Mouse (Mus musculus) layer of hippocampus, adult 9-11 months (tissue): Measurements from ENCODE around the gene Pacsin1.
"Not testable (repeated sequence)": the region's sequence is repeated elsewhere in the genome, so short reads cannot be mapped to it uniquely, and the experiment has no call there.

ENCODE experiments used
- DNase-seq: peaks from one replicate; pipeline ENCODE4 v3.0.0; 2022

Gene Pacsin1

DNA sequence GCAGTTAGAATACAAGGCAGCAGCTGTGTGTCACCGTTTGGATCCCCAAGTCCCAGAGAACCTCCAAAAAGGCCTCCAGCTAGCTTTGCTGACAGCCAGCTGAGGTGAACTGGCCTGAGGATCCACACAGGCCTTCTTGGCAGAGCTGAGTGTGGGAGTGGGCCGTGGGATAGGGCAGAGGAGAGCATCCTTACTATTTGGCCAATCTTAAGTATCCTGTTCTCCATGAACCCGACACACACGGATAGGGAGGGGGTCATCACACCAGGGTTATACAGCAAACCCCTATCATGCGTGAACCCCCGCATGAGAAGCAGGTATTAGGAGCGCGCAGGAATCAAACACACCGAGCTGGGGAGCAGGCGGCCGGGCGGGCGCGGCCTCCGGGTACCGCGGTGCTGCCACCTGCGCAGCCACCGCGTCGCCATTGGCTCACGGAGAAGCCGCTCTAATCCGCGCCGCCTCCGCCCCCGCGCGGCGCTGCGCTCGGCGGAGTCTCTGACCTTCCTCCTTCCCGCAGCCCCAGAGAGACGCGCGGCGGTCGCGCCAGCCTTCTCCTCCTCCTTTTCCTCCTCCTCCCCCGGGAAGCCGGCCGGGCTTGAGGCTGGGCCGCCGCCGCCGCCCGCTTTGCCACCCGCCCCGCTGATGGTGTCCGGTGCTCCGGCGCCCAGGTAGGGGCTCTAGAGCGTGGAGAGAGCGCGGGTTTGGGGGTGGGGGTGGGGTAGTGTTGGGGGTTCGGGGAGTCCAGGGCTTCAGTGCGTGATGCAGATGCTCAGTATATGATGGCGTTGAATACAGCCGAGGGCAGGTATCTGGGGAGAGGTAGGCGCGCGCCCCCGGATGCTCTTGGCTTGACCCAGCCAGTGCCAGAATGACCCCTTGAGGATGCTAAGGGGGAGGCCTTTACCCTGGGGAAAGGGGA, at the start of gene Pacsin1:
Gene Pacsin1 (plus strand): TSS at position 421 of the 922 bp plus-strand sequence.
- DNase-seq: peak; percentile 76

DNA sequence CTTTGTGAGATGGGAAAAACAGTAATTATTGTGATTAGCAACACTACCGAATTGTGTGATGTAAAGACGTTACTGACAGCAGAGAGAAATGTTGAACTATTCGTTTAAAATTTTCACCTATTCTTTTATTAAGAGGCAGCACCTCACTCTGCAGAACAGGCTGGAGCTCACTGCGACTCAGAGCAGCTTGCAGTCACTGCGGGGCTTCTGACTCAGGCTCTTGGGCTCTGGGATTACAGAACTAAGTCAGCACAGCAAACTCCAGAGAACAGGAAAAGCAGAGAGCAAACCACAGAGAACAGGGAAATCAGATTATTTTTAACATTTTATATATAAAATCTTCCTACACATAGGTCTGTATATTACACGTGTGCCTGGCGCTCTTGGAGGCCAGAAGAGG, 45.7 kb upstream of the Pacsin1 start:
- no peak for DNase-seq

DNA sequence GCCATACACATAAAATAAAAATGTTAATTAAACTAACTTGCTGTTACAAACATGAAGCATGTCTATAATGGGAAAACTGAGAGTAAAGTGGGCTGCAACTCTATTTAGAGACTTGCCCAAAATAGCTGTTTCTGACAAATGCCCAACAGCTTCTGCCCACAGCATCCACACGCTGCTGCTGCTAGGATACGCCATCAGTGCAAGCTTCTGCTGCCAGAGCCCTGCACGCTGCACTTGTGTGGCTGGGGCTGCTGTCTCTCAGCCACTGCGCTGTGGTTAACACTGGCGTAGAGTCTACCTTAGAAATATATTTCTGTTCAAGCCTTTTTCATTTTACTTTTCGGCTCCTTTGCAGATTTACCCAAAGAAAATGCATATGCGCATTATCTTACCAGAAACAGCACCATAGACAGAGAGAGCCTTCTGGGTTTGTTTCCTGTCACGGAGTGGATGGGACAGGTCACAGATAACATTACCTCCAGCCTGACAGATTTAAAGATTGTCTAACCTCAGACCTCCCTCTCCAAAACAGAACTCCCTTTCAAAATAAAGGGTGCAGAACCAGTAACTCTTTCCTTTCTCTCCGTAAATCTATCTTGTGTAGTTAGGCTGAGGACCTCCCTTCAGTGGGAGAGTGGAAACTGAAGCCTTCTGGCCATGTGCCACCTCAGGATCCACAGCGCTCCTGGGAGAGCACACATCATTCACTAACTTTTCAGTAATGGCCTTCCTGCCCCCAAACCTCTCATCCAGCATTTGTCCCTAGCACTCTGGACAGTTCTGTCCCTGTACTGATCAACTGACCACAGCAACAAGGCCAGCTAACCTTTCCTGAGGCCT, 44.4 kb upstream of the Pacsin1 start:
- peak; percentile 91 for DNase-seq

DNA sequence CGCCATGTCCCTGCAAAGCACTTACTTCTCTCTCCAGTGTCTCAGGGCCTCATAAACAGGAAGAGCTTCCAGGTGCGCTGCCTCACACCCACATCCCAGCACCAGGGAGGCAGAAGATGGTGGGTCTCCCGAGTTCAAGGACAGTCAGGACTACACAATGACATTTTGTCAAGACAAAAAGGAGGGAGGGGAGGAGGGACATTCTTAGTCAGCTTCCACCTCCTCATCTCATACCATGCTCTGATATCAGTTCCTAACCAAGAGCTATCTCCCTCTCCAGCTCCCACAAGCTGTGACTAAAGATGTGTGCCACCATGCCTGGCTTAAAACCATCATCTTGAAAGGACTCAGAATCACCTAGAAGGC, 43.8 kb upstream of the Pacsin1 start:
- no peak for DNase-seq

DNA sequence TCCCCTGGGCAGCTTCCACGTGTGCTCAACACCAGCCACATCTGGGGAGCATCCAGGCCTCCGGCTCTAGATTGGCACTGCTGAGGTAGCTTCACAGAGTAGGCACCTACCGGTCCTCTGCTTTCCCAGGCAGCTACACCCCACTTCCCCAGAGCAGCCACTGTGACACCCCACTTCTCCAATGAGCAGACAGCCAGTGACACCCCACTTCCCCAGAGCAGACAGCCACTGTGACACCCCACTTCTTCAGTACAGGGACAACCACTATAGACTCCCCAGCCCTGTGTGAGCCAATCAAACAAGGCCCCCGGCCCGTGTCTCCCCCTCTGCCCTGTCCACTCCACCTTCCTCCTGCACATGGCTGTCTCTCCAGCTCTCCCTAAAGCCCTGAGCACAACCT, 43.3 kb upstream of the Pacsin1 start:
- DNase-seq: no peak

DNA sequence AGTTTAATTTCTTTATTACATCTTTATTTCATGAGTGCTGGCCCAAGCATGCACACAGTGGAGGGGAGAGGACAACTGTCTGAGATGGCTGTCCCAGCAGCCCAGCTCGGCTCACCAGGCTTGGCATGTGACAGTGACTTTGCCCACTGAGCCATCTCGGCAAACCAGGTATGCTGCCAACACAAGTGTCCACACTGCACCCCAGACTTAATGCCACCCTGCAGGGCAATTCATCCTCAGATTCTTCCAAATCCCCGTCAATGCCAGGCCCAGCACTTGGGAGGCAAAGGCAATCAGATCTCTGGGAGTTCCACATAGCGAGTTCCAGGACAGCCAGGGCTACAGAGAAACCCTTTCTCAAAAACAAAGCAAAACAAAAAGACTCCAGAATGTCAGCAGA, 42.3 kb upstream of the Pacsin1 start:
- DNase-seq: no peak

DNA sequence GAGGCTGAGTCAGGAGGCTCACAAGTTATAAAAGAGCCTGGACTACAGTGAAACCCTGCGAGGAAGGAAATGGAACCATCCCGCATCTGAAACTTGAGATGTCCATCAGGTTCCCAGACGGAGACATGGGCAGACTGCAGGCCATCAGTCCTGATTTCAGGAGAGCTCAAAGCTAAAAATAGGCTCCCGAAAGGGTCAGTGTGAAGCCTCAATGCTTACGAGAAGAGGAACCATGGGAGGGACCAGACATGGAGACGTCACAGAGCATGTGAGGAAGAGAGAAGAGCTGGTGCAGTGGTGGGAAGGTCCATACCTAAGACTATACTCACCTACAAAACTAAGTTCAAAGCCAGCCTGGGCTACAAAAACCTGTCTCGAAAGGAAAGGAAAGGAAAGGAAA, 39.9 kb upstream of the Pacsin1 start:
- no peak for DNase-seq

DNA sequence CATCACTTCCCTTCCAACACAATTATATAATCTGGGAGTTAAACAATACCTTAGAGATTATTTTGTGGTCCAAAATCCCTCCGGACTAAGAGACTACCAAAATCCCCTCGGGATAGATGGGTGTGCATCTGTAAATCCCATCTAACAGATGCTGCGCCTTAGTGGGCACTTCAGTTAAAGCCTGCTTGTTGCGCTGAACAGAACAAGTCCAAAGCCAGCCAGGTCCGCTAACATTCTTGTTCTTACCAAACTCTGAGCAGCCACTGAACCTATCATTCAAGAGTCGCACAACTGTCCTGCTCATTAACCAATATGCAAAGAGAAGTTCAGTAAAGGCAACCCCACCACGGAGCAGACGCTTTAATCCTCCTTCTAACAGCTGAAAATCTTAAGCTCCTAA, 34.1 kb upstream of the Pacsin1 start:
- DNase-seq: no peak

DNA sequence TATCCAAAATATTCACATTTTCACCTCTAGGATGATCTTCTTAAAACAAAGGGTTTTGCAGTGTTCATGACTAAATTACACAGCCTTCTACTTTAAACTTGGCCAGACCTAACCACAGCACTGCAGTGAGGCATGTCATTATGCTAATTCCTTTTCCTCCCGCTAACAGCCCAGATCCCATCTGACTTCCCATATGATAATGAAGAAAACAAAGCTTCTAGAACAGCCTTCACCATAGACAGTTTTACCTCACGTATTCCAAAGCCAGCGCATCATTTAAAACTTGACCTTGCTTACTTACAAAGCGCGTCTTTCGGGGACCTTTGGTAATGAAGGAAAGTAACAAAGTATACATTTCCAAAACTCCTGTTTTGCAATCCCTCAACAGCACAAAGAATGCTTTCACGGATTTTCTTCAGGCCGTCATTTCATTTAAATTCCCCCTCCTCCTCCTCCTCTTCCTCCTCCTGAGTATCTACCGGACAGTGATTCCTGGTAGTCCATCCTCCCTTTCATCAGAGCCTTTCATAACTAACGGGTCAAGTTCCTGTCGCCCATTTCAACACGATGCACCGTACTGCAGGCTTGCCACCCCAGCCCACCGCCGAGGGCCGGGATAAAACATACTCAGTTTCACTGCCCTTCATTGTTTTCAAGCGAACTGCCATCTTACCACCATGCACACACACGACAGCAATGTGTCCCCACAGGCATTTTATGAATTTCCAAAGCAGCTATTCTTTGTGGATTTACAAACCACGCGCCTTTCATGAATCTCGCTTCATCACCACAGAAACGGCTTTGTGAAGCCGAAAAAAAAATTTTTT, 33.4 kb upstream of the Pacsin1 start:
- no peak for DNase-seq

DNA sequence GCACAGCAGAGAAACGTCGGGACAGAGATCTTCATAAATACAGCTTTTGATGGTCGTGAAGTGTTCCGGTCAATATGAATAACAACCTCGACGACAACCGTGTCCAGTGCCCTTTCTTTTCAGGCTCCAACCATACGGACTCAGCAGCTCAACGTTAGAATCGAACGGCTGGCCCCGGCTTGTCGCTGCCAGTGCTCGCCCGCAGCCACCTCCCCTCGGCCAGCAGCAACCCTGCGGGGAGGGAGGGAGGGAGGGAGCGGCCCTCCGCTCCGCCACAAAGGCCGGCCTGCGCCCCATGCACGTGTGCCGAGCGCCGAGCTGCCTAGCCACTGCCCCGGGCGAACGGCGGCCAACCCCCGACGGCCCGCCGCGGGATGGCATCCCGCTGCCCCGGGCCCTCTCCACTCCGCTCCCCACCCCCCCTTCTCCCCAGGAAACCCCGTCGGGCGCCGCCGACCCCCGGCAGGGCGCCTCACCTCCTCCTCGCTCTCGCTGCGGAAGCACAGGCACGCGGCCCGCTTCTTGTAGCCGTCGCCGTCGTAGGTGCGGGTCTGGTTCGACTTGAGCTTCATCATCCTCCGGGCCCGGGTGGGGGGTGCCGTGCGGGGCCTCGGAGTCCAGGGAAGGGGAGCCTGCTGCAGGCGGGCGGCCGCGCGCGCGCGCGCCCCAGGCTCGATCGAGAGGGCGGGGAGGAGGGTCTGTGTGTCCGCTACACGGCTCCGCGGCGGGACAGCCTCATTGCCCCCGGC, 32.5 kb upstream of the Pacsin1 start:
- DNase-seq: no peak

DNA sequence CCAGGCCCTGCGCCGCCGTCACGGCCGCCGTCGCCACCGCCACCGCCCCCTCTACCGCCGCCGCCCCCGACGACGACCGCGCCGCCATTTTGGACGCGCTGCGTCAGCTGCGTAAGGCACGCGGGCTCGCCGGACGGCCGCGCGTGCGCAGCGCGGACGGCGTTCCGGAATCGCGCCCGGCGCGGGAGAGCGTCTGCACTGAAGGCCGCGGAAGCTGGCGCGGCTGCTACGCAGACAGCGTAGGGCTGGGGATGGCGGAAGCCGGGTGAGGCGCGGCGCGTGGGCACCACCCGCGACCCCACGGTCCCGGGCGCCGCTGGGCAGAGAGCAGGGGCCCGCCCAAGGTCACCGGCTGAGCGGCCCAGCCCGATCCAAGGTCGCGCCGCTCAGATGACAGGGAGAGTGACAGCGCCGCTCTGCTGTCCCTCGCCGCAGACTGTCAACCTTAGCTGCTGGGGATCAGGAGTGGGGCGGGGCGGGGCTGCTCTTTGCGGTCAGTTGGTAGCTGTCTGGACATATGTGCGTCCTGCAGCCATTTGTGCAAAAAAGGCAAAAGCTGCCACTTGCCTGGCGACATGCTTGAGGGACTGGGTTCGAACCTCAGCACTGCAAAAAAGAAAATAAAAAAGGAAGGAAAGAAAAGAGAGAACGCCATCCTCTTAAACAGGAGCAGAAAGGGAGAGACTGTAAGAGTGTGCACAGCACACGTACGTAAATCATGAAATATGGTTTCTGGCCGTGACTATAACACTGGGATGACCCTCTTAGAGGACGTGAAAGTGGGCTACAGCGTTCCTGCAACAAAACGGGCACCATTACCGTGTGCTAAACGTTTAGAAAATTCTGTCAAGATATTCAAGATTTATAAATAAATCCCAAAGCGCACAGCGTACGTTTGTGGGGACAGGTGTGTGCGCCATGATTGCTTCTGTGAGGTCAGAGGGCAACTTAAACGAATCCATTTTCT, 31.7 kb upstream of the Pacsin1 start, which contains the start of gene Nudt3:
Gene Nudt3 (minus strand): TSS at position 136 of the 967 bp plus-strand sequence.
- DNase-seq: peak; percentile 87

DNA sequence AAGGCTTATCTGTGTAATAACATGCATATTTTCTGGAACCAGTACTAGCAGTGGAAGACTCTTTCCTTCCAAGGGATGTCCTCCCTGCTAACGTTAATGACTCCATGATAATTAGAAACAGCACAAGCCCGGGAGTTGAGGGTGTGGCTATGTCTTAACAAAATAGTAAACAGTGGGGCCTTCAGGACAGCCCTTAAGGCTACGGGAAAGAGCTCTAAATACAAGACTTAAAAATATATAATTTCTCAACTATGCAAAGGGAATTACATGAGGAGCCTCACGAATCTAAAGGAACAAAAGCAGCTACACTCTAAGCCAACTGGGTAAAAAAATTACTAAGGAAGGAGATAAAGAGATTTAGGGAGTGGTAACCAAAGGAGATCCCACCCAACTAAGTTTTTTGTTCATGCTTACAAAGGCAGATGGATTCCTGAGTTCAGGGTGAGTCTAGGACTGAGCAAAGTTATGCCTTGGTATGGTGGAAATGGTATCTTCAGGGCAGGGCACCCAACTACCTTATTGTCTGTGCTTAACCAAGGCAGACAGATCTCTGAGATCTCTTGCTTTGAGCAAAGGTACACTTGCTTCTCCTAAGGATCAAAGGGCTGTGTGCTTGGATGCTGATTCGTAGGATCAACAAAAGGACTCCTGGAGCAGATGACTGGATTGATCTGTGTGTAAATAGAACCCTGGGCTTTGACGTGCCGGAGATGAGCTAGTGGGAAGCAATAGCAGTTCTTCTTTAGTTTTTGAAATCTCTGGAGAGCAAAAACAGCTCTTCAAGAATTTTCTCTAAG, 29.7 kb upstream of the Pacsin1 start:
- DNase-seq: no peak

DNA sequence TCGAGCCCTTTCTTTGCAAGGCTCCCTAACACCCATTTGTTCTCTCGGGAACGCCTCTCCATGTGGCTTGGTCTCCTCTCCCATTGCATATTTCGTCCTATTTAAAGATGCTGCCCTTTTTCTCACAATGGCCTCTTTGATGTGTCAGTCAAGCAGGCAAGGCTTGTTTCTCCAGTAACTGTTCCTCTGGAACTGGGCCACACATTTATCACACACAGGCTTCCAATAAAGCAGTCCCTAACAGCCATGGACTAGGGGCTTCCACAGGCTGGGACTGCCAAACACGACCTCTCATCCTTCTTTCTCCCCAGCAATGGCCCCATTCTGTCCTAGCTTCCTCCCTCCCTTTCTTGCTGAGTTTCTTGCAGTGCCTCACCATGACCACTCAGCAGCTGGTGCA, 28.6 kb upstream of the Pacsin1 start:
- peak; percentile 73 for DNase-seq

DNA sequence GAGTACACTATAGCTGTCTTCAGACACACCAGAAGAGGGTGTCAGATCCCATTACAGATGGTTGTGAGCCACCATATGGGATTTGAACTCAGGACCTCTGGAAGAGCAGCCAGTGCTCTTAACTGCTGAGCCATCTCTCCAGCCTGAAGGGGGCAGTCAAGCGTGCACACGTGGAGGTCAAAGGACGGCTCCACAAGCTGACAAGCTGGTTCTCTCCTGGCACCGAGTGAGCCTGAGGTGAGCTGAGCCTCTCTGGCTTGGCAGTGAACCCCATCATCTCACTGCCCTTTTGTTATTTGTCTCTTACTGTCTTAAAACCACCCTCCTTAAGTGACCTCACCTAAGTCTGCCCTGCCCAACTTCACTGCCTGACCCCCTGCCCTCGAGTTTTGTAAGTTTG, 27.9 kb upstream of the Pacsin1 start:
- no peak for DNase-seq

DNA sequence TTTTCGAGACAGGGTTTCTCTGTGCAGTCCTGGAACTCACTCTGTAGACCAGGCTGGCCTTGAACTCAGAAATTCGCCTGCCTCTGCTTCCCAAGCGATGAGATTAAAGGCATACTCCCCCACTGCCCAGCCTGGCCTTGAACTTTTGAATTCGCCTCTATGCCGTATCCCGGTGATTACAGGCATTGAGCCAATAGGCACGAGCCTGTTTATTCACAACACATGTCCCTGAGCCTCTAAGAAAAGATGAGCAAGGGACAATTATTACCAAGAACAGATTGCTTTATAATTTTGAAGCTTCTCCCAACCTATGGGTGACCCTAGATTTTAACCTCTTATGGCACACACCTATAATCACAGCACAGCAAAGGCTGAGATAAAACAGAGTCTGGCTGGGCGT, 26.9 kb upstream of the Pacsin1 start:
- no peak for DNase-seq

DNA sequence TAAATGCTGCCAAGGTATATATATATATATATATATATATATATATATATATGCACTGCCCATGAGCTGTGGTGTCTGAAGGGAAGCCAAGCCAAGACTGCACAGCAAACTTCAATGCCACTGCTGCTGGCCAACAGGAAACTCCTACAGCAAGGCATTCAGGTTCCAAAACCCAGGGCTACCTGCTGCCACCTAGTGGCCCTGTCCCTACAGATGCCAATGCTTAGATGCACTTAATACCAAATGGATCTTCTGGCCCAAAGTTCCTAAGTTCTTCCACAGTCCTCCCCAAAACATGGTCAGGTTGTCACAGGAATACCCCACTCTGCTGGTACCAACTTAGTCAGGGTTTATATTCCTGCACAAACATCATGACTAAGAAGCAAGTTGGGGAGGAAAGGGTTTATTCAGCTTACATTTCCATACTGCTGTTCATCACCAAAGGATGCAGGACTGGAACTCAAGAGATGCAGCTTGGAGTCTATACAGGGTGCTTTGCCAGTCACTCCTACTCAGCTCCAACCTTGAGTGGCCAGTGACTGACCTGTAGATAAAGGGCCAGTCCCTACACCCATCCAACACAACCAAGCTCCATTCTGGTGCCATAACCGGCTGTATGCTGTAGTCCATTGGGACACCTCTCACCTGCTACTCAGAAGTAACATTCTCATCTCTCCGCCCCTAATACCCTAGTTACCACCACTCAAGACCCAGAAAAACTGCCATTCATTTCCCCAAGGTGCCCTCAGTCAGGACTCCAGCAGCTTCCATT, 25.9 kb upstream of the Pacsin1 start:
- DNase-seq: peak; percentile 83

DNA sequence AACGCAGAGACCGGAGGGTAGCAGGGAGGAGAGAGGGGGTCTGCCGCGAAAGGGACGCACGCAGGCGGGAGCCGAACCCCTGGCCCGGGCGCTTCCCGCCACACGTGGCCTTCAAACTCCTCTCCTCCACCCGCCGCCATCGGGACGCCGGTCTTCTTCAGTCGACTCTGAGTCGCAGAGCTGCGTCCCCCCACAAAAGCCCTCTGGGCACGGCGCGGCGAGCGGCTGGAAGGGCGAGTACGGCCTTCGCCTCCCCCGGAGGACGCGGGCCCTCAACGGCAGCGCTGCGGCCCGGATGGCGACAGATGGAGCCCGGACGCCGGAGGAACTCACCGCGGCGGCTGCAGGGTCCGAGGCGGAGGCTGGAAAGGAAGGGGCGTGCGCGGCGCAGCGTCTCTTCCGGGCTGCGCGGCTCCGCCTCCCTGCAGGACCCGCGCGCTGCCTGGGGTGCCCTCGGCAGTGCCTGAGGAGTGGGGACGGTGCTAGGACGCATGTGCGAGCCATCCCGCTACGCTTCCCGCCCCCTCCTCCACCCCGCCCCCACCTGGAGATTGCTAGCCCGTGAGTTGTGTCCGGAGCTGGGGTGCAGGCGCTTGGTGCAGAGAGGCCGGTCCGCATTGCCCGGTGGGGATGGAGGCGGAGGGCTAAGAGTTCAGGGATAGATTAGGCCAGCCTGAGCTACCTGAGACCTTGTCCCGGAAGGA, 20.3 kb upstream of the Pacsin1 start, which contains the start of gene RPS10-NUDT3:
Gene RPS10-NUDT3 (minus strand): TSS at position 352 of the 704 bp plus-strand sequence.
- peak; percentile 92 for DNase-seq

DNA sequence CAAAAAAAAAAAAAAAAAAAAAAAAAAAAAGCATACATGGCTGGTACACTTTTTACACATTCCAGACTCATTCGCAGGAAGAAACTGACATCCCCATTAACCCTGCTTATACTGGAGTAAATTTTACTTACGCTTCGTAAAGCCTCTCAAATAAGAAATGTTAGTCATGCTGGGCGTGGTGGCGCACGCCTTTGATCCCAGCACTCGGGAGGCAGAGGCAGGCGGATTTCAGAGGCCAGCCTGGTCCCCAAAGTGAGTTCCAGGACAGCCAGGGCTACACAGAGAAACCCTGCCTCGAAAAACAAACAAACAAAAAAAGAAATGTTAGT, 19.8 kb upstream of the Pacsin1 start:
- not testable (repeated sequence) for DNase-seq
